Mouse (Mus musculus): ENCODE results near the gene Slc27a3. TPM values are rescaled to one million over a fixed set of nuclear protein-coding genes. Genes with fewer than 3 reads are reported as not detected.

Slc27a3 gene
- polyA plus RNA-seq (2012; rRNA removed) = 29.9 and 31.1 TPM in 2 replicates

DNA sequence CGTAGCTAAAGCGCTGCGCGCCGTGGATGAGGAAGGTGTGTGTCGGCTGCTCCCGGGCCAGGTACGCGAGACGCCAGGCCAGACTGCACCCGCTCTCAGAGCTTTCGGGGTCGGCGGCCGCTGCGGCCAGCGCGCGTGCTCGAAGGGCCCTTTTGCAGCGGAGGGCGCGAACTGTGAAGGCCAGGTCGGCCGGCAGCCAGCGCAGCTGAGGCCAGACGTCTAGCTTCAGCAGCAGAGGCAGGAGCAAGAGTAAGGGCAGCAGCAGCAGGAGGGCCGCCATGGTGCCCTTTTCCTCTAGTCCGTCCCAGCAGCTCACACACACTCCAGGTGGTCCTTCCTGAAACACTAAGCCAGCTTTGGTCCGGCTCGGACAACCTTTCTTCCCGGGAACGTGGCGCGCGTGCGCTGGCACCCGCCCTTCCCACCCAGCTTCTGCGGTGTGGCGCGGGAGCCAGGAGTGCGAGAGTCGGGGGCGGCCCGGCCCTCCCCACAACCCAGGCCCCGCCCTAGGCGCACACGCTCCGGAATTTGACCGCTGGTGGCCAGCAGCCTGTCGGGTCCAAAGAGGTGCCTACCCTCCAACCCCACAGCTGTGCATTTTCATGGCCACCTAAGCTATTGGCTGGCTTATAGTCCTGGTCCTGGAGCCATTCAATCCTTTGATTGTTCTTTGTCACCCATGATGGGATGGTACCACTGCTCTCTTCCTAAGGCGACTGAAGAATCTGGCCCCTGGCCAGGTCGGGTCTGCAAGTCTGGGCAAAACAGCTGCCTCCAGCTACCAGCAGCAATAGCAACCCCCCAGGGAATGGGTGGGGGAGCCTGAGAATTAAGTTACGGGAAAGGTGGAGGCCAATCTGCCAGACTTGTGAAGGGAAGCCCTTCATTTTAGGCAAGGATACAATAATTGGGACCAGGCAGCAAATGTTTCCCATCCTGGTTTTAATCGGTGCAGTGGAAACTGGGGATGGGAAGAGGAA is at the start of gene Slc27a3:
TSS of gene Slc27a3 (minus strand) at position 428 of the 980 bp plus-strand sequence.

GRCm38 (mm10) chr3:90433381-90434020 is 43.8 kb upstream of the Slc27a3 start, which contains the start of gene Ints3:
Gene Ints3, minus strand, starts transcription at chr3:90433622.

Other genes starting within 250 kb of the Slc27a3 start
- 1,490 and 2,994 TPM in 2 replicates for gene Rps27, start 176.3 kb downstream of the Slc27a3 start, polyA plus RNA-seq (2012; rRNA removed)
- gene Rab13, start 176.2 kb downstream of the Slc27a3 start, polyA plus RNA-seq (2012; rRNA removed) = 30.1 and 40.6 TPM in 2 replicates
- 55.7 and 58.3 TPM in 2 replicates for gene Jtb, start 158.3 kb downstream of the Slc27a3 start, polyA plus RNA-seq (2012; rRNA removed)
- gene Creb3l4, start 146.4 kb downstream of the Slc27a3 start, polyA plus RNA-seq (2012; rRNA removed) = 2.4 and 3.6 TPM in 2 replicates
- 27.3 and 38.8 TPM in 2 replicates for gene Slc39a1, start 141.8 kb downstream of the Slc27a3 start, polyA plus RNA-seq (2012; rRNA removed)
- 37.2 and 54.6 TPM in 2 replicates for gene Crtc2, start 135.8 kb downstream of the Slc27a3 start, polyA plus RNA-seq (2012; rRNA removed)
- 17.1 and 20.7 TPM in 2 replicates for gene Dennd4b, start 124.8 kb downstream of the Slc27a3 start, polyA plus RNA-seq (2012; rRNA removed)
- 22.4 and 37.6 TPM in 2 replicates for gene Gatad2b, start 96.8 kb downstream of the Slc27a3 start, polyA plus RNA-seq (2012; rRNA removed)
- gene Ints3, start 43.7 kb upstream of the Slc27a3 start, polyA plus RNA-seq (2012; rRNA removed) = 48.4 and 57.9 TPM in 2 replicates
- 6.0 and 11.9 TPM in 2 replicates for gene Npr1, start 75.9 kb upstream of the Slc27a3 start, polyA plus RNA-seq (2012; rRNA removed)
- 245 and 276 TPM in 2 replicates for gene Ilf2, start 86.2 kb upstream of the Slc27a3 start, polyA plus RNA-seq (2012; rRNA removed)
- gene Snapin, start 101.1 kb upstream of the Slc27a3 start, polyA plus RNA-seq (2012; rRNA removed) = 23.3 and 41.3 TPM in 2 replicates
- gene Chtop, start 119.6 kb upstream of the Slc27a3 start, polyA plus RNA-seq (2012; rRNA removed) = 208 and 235 TPM in 2 replicates
- gene S100a1, start 124.5 kb upstream of the Slc27a3 start, polyA plus RNA-seq (2012; rRNA removed) = 11.4 and 11.6 TPM in 2 replicates
- gene S100a13, start 124.5 kb upstream of the Slc27a3 start, polyA plus RNA-seq (2012; rRNA removed) = 12.0 and 14.2 TPM in 2 replicates
- 0.05 TPM in 1 of 2 replicates, not detected in the other for gene S100a14, start 136.9 kb upstream of the Slc27a3 start, polyA plus RNA-seq (2012; rRNA removed)
- 21.0 and 26.2 TPM in 2 replicates for gene S100a16, start 147.3 kb upstream of the Slc27a3 start, polyA plus RNA-seq (2012; rRNA removed)
- gene S100a3, start 170.6 kb upstream of the Slc27a3 start, polyA plus RNA-seq (2012; rRNA removed) = 0.04 TPM in 1 of 2 replicates, not detected in the other
- gene S100a2, start 200.3 kb upstream of the Slc27a3 start, polyA plus RNA-seq (2012; rRNA removed) = not detected in 2 replicates
- not detected in 2 replicates for gene Gm42674, start 212.0 kb upstream of the Slc27a3 start, polyA plus RNA-seq (2012; rRNA removed)
- 2.1 and 2.6 TPM in 2 replicates for gene S100a4, start 213.8 kb upstream of the Slc27a3 start, polyA plus RNA-seq (2012; rRNA removed)
- not detected in 2 replicates for gene S100a5, start 218.6 kb upstream of the Slc27a3 start, polyA plus RNA-seq (2012; rRNA removed)
- gene S100a6, start 222.9 kb upstream of the Slc27a3 start, polyA plus RNA-seq (2012; rRNA removed) = 14.9 and 15.9 TPM in 2 replicates